Mouse (Mus musculus): ENCODE measurements around the gene Prl7a1. TPM values are rescaled to one million over a fixed set of nuclear protein-coding genes. Genes with fewer than 3 reads are reported as not detected.

Gene Prl7a1
- 0.12 TPM for polyA plus RNA-seq (2012; fragmentation: generic; extraction: Trizol)
- long read RNA-seq, experiment 1, result 0 reads
- long read RNA-seq, experiment 2, result 0 reads

DNA sequence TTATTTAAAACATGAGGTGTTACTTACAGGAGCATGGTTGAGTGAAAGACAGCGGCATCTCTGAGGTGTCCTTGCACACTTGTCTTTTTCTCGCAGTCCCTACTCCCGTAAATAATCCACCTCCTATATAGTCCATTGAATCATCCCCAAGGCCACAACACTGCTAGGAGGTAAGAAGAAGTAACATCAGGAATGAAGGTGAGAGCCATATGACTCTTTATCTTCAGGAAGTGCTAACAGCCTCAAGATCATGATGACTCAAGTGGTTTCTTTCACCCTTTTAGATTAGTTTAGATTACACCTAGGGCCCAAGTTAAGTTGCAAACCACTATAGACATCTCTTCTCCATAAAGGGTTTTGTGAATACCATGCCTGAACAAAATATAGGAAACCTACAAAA lies at the start of gene Prl7a1:
Gene Prl7a1 (minus strand): TSS at position 101 of the 400 bp plus-strand sequence.
- TF ChIP-seq USF1 (IDR thresholded peaks at IDR 0.05; ENCODE audit: low read depth) (no peak), MYOG (IDR thresholded peaks at IDR 0.05; ENCODE audit: control insufficient read depth, extremely low read depth, insufficient read length) (no peak), FOSL1 (IDR thresholded peaks at IDR 0.05; ENCODE audit: insufficient read depth, low read length, poor library complexity, severe bottlenecking) (no peak), MAX (IDR thresholded peaks at IDR 0.05) (no peak), CEBPB (IDR thresholded peaks at IDR 0.05; ENCODE audit: low read depth) (no peak), MYOD1 (IDR thresholded peaks at IDR 0.05; ENCODE audit: control insufficient read depth, insufficient read length, low read depth) (no peak), CTCF (IDR thresholded peaks at IDR 0.05; ENCODE audit: control insufficient read depth, insufficient read depth, insufficient read length) (no peak)
- no peaks in the 10 kb centered on the region for H3K27me3 ChIP-seq (ENCODE audit: control insufficient read depth, insufficient read depth, insufficient read length)

DNA sequence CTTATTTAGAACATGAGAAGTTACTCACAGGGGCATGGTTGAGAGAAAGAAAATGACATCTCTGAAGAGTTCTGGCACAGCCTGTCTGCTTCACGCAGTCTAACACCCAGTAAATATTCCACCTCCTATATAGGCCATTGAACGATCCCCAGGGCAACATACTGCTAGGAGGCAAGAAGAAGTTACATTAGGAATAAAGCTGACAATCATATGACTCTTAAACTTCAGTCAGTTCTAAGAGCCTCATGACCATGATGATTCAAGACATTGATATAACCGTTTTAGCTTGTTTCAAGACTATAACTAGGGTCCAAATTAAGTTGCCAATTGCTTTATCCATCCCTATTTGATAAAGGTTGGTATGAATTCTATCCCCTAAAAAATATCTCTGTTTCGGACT lies 25.6 kb upstream of the Prl7a1 start, which contains the start of gene Prl7a2:
Gene Prl7a2 (minus strand): TSS at position 101 of the 400 bp plus-strand sequence.
- no peak within 1 kb of the TSS for H3ac ChIP-seq (ENCODE audit: control insufficient read depth, insufficient read length, low read depth)
- no peaks in the 10 kb centered on the region for H3K27me3 ChIP-seq (ENCODE audit: control insufficient read depth, insufficient read depth, insufficient read length)
- H3K4me3 ChIP-seq (ENCODE audit: insufficient read depth, poor library complexity, severe bottlenecking), result no peak within 1 kb of the TSS
- H3K36me3 ChIP-seq (ENCODE audit: control insufficient read depth, insufficient read depth), result no peaks in the 10 kb centered on the region
- no peaks in the 10 kb centered on the region for H3K79me2 ChIP-seq (ENCODE audit: control insufficient read depth, insufficient read depth)
- H3K79me3 ChIP-seq (ENCODE audit: low read depth), result no peaks in the 10 kb centered on the region
- no peak for TF ChIP-seq CTCF (IDR thresholded peaks at IDR 0.05; ENCODE audit: control insufficient read depth, insufficient read depth, insufficient read length)
- no peak for TF ChIP-seq USF1 (IDR thresholded peaks at IDR 0.05; ENCODE audit: low read depth)
- TF ChIP-seq FOSL1 (IDR thresholded peaks at IDR 0.05; ENCODE audit: insufficient read depth, low read length, poor library complexity, severe bottlenecking), result no peak
- TF ChIP-seq MYOD1 (IDR thresholded peaks at IDR 0.05; ENCODE audit: control insufficient read depth, insufficient read length, low read depth), result no peak
- no peak for TF ChIP-seq MYOG (IDR thresholded peaks at IDR 0.05; ENCODE audit: control insufficient read depth, extremely low read depth, insufficient read length)
- no peak for TF ChIP-seq CEBPB (IDR thresholded peaks at IDR 0.05; ENCODE audit: low read depth)
- TF ChIP-seq MAX (IDR thresholded peaks at IDR 0.05), result no peak

More for the DNA sequence above, at the start of gene Prl7a1:
- H3ac ChIP-seq (ENCODE audit: control insufficient read depth, insufficient read length, low read depth), result no peak within 1 kb of the TSS
- H3K79me2 ChIP-seq (ENCODE audit: control insufficient read depth, insufficient read depth), result no peaks in the 10 kb centered on the region
- H3K79me3 ChIP-seq (ENCODE audit: low read depth), result no peaks in the 10 kb centered on the region
- no peaks in the 10 kb centered on the region for H3K36me3 ChIP-seq (ENCODE audit: control insufficient read depth, insufficient read depth)
- H3K4me3 ChIP-seq (ENCODE audit: insufficient read depth, poor library complexity, severe bottlenecking), result no peak within 1 kb of the TSS

DNA sequence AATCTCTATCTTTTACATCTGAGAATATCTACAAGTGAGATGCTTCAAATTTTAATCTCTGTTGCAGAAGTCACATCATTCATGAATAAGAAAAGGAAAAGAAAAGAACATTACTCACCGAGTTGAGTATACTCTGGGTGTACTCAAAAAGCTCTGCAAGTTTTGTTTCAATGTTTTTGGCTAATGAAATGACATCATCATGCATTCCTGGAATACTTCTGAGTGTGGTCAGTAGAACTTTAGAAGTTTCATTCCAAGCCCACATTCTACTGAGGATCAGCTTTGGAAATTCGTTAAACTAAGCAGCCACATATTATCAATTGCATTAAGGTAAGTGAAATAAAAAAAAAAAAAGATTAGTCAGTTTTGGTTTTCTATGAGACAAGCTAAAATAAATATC lies 18.5 kb upstream of the Prl7a1 start:
- Histone ChIP-seq H3K4me3 (ENCODE audit: insufficient read depth, poor library complexity, severe bottlenecking) (no peak overlapping the region), H3K27me3 (ENCODE audit: control insufficient read depth, insufficient read depth, insufficient read length) (no peaks in the 10 kb centered on the region), H3K79me2 (ENCODE audit: control insufficient read depth, insufficient read depth) (no peaks in the 10 kb centered on the region), H3ac (ENCODE audit: control insufficient read depth, insufficient read length, low read depth) (no peak overlapping the region), H3K79me3 (ENCODE audit: low read depth) (no peaks in the 10 kb centered on the region), H3K36me3 (ENCODE audit: control insufficient read depth, insufficient read depth) (no peaks in the 10 kb centered on the region)
- TF ChIP-seq USF1 (IDR thresholded peaks at IDR 0.05; ENCODE audit: low read depth), result no peak
- TF ChIP-seq MYOD1 (IDR thresholded peaks at IDR 0.05; ENCODE audit: control insufficient read depth, insufficient read length, low read depth), result no peak

DNA sequence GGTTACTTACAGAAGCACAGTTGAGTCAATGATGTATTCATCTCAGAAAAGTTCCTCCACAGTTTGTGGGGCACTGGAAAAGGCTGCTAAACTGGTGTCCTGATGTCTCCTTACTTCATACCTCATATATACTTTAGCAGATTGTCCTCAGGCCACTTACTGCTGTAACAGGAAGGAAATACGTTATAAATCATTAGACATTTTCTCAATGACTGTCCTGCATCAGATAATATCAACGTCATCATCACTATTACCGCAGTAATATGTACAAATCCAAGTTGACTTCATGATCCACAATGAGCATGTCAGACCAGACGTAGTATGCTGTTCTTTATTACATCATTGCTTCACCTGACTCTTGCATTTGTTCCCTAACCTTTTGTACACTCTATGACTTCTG lies 31.8 kb downstream of the Prl7a1 start, which contains the start of gene Prl7b1:
Gene Prl7b1 (minus strand): TSS at position 101 of the 400 bp plus-strand sequence.
- TF ChIP-seq CEBPB (IDR thresholded peaks at IDR 0.05; ENCODE audit: low read depth), result no peak
- TF ChIP-seq MYOG (IDR thresholded peaks at IDR 0.05; ENCODE audit: control insufficient read depth, extremely low read depth, insufficient read length), result no peak
- no peak for TF ChIP-seq MAX (IDR thresholded peaks at IDR 0.05)
- TF ChIP-seq MYOD1 (IDR thresholded peaks at IDR 0.05; ENCODE audit: control insufficient read depth, insufficient read length, low read depth), result no peak
- TF ChIP-seq USF1 (IDR thresholded peaks at IDR 0.05; ENCODE audit: low read depth), result no peak
- TF ChIP-seq FOSL1 (IDR thresholded peaks at IDR 0.05; ENCODE audit: insufficient read depth, low read length, poor library complexity, severe bottlenecking), result no peak
- no peak for TF ChIP-seq CTCF (IDR thresholded peaks at IDR 0.05; ENCODE audit: control insufficient read depth, insufficient read depth, insufficient read length)
- H3K4me3 ChIP-seq (ENCODE audit: insufficient read depth, poor library complexity, severe bottlenecking), result no peak within 1 kb of the TSS
- no peaks in the 10 kb centered on the region for H3K79me3 ChIP-seq (ENCODE audit: low read depth)
- no peak within 1 kb of the TSS for H3ac ChIP-seq (ENCODE audit: control insufficient read depth, insufficient read length, low read depth)
- no peaks in the 10 kb centered on the region for H3K79me2 ChIP-seq (ENCODE audit: control insufficient read depth, insufficient read depth)
- H3K36me3 ChIP-seq (ENCODE audit: control insufficient read depth, insufficient read depth), result no peaks in the 10 kb centered on the region
- no peaks in the 10 kb centered on the region for H3K27me3 ChIP-seq (ENCODE audit: control insufficient read depth, insufficient read depth, insufficient read length)

Other genes starting within 250 kb of the Prl7a1 start
- not detected for gene Prl8a6, start 203.8 kb downstream of the Prl7a1 start, polyA plus RNA-seq (2012; fragmentation: generic; extraction: Trizol)
- gene Prl8a8, start 129.3 kb downstream of the Prl7a1 start, polyA plus RNA-seq (2012; fragmentation: generic; extraction: Trizol), result not detected
- not detected for gene Prl8a9, start 77.9 kb downstream of the Prl7a1 start, polyA plus RNA-seq (2012; fragmentation: generic; extraction: Trizol)
- not detected for gene Prl8a1, start 60.3 kb downstream of the Prl7a1 start, polyA plus RNA-seq (2012; fragmentation: generic; extraction: Trizol)
- gene Prl7b1, start 31.9 kb downstream of the Prl7a1 start, polyA plus RNA-seq (2012; fragmentation: generic; extraction: Trizol), result not detected
- gene Prl7a2, start 25.5 kb upstream of the Prl7a1 start, polyA plus RNA-seq (2012; fragmentation: generic; extraction: Trizol), result not detected
- not detected for gene Prl7d1, start 74.2 kb upstream of the Prl7a1 start, polyA plus RNA-seq (2012; fragmentation: generic; extraction: Trizol)
- not detected for gene Prl7c1, start 138.3 kb upstream of the Prl7a1 start, polyA plus RNA-seq (2012; fragmentation: generic; extraction: Trizol)
- gene Prl2a1, start 159.2 kb upstream of the Prl7a1 start, polyA plus RNA-seq (2012; fragmentation: generic; extraction: Trizol), result not detected
- gene Prl2c1, start 206.8 kb upstream of the Prl7a1 start, polyA plus RNA-seq (2012; fragmentation: generic; extraction: Trizol), result 0.06 TPM

All from C2C12 (cell line).